Mouse (Mus musculus): ENCODE results near the gene Dennd4b. TPM values are rescaled to one million over a fixed set of nuclear protein-coding genes. Genes with fewer than 3 reads are reported as not detected.

The Dennd4b gene
- polyA plus RNA-seq, 1 experiment from 2014 or later, result 4.0 TPM

DNA sequence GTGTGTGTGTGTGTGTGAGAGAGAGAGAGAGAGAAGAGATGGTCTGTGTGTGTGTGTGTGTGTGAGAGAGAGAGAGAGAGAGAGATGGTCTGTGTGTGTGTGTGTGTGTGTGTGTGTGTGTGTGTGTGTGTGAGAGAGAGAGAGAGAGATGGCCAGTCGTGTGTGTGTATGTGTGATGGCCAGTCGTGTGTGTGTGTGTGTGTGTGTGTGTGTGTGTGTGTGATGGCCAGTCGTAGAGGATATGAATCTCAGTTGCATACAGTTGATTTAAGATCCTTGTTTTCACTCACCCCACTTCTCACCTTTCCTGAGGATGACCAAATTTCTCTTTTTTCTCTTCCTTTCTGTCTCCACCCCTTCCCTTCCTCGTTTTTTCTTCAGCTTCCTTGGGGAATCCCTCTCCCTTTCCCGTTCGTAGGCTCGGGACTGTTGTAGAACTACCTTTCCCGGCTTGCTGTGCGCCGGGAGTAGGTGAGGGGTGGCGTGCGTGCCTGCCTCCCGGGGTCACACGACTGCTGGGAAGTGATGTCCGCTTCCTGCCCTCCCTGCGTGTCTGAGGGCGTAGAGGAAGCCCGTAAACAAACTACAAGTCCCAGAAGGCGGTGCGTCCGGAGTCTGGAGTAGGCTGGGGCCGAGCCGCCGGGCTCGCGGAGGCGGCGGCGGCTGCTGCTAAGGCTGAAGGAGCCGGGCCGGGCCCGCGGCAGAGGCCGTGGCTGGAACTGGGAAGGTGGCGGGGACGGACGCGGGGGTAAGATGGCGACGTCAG lies 11.1 kb upstream of the Dennd4b start, which contains the start of gene Crtc2:
Gene Crtc2, plus strand, starts transcription at position 511 of the 766 bp plus-strand sequence.
- peak within 1 kb of the TSS; percentile 95 for H3K4me3 ChIP-seq (replicated peaks)
- peaks cover 38% of the 10 kb centered on the region for H3K36me3 ChIP-seq
- WGBS, result under 1% methylated on average over 40 of the region's 40 CpGs
- no peaks in the 10 kb centered on the region for H3K9me3 ChIP-seq (replicated peaks)
- peak; percentile 97 for ATAC-seq (ENCODE audit: insufficient number of reproducible peaks, low FRiP score, low TSS enrichment, low read depth)
- H3K9ac ChIP-seq, result peak within 1 kb of the TSS; percentile 82
- no peaks in the 10 kb centered on the region for H3K27me3 ChIP-seq
- H3K4me2 ChIP-seq (replicated peaks), result peak within 1 kb of the TSS; percentile 76
- peak within 1 kb of the TSS; percentile 85 for H3K27ac ChIP-seq (replicated peaks)
- peaks cover 23% of the 10 kb centered on the region for H3K4me1 ChIP-seq

DNA sequence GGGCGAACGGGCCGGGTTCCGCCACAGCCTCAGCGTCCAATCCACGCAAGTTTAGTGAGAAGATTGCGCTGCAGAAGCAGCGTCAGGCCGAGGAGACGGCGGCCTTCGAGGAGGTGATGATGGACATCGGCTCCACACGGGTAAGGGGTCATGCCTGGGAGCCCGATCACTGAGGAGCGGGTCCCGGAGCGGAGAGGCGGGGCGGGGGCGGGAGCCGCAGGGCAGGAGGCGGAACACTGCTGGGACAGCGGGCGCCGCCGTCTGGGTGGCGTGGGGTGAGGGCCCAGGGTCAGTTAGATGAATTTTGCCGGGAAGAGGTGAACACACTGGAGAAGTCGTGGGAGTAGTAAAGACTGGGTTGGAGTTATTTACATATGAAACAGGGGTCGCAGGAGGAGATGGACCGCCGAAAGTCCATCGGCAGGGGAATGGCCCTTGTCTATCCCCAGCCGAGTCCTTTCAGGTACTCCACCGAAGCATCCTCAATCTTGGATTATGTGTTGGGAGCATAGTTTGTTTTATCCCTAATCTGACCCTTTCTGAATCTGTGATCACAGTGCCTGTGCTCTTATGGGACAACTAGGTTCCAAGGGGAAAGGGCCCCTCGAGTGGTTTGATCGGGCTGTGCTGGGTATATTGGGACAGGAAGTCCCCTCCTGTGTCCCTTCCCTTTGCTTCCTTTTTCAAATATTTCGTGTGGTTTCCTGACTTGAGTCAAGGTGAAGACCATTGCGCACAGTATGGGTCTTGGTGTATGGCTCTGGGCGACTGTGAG lies 10.4 kb upstream of the Dennd4b start:
- no peaks in the 10 kb centered on the region for H3K9me3 ChIP-seq (replicated peaks)
- ATAC-seq (ENCODE audit: insufficient number of reproducible peaks, low FRiP score, low TSS enrichment, low read depth), result peak; percentile 63
- peaks cover 45% of the 10 kb centered on the region for H3K36me3 ChIP-seq
- peak overlapping the region; percentile 82 for H3K9ac ChIP-seq
- peak overlapping the region; percentile 76 for H3K4me2 ChIP-seq (replicated peaks)
- H3K4me1 ChIP-seq, result peaks cover 19% of the 10 kb centered on the region
- under 1% methylated on average over 41 of the region's 41 CpGs for WGBS
- H3K4me3 ChIP-seq (replicated peaks), result peak overlapping the region; percentile 95
- peak overlapping the region; percentile 85 for H3K27ac ChIP-seq (replicated peaks)
- H3K27me3 ChIP-seq, result no peaks in the 10 kb centered on the region

DNA sequence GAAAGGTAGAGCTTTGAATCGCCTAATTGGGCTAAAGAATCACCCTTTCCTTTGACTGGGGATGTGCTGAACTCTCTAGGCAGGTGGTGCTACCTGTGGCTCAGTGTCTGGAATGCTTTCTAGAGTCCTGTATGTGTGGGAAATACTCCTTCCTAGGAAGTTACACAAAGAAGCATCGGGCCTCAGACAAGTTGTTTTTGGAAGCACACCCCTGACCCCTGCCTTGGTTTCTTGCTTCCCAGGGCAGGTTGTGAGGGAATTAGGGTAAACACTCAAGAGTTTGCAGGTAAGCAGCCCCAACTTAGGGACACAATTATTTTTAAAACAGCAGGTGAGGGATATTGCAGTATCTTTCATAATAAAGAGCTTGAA lies 9.8 kb upstream of the Dennd4b start:
- no peak for ATAC-seq (ENCODE audit: insufficient number of reproducible peaks, low FRiP score, low TSS enrichment, low read depth)

DNA sequence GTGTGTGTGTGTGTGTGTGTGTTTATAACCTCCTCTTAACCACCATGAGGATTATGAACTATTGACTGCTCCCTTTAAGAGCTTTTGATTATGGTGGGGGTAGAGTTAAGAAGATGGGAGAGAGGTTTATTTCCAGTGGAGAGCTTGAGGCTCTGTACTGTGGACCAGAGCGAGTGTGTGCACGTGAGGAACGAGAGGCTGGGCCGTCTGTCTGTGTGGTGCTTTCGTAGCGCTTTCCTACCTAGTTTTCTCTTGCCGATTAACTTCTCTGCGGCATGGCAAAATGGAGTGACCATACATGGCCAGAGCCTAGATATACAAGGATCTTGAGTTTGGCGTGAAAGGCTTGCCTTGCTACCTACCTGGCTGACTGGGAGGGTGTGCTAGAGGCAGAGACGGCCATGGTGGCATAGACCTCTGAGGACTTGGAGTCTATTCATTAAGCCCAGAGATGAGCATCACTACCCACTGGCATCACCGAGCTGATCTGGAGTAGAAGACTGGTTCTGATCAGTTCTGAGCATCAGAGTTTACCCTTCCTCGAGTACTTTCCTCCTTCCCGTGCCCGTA lies 9.1 kb upstream of the Dennd4b start:
- no peaks in the 10 kb centered on the region for H3K27me3 ChIP-seq
- no peak for ATAC-seq (ENCODE audit: insufficient number of reproducible peaks, low FRiP score, low TSS enrichment, low read depth)
- no peaks in the 10 kb centered on the region for H3K9me3 ChIP-seq (replicated peaks)
- no peak overlapping the region; the same call in 1 of the 2 replicates for H3K4me3 ChIP-seq (replicated peaks)
- H3K4me2 ChIP-seq (replicated peaks), result no peak overlapping the region
- H3K27ac ChIP-seq (replicated peaks), result no peak overlapping the region
- no peak overlapping the region for H3K9ac ChIP-seq
- peaks cover 49% of the 10 kb centered on the region for H3K36me3 ChIP-seq
- H3K4me1 ChIP-seq, result peaks cover 15% of the 10 kb centered on the region
- 91% methylated on average over 14 of the region's 14 CpGs for WGBS

More for the DNA sequence above, 9.8 kb upstream of the Dennd4b start:
- Histone ChIP-seq H3K9ac (peak overlapping the region; percentile 82), H3K36me3 (peaks cover 47% of the 10 kb centered on the region), H3K27me3 (no peaks in the 10 kb centered on the region), H3K4me3 (replicated peaks) (peak overlapping the region; percentile 95), H3K27ac (replicated peaks) (no peak overlapping the region; the same call in 1 of the 2 replicates), H3K4me1 (peaks cover 19% of the 10 kb centered on the region), H3K4me2 (replicated peaks) (peak overlapping the region; percentile 76), H3K9me3 (replicated peaks) (no peaks in the 10 kb centered on the region)
- 13% methylated on average over 2 of the region's 2 CpGs for WGBS

DNA sequence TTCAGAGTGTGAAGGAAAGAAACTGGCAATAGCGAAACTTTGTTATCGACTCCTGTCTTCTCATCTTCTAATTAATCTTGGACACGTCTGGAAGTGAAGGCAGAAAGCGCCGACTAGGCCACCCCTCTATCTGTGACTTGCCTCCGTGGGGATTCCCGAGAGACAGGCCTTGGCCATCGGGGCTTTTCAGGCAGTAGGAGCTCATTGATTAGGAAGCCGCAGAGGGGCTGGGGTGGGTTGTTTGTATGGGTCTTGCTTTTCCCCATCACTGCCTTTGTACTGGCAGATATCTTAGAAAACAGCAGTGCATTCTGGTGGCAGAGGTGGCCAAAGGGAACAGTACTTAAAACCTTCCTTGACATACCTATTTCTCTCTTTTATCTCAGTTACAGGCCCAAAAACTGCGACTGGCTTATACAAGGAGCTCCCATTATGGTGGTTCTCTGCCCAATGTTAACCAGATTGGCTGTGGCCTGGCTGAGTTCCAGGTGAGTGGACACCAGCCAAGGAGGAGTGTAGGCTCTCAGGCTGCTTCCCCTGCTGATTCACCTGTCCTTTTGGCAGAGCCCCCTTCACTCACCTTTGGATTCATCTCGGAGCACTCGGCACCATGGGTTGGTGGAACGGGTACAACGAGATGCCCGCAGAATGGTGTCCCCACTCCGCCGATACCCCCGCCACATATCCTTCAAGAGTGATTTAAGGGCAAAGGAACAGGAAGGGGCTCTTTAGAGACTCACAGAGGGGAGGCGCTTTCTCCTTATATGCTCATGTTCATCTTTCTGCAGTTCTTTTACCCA lies 8.1 kb upstream of the Dennd4b start:
- Histone ChIP-seq H3K27me3 (no peaks in the 10 kb centered on the region), H3K4me3 (replicated peaks) (no peak overlapping the region), H3K36me3 (peaks cover 50% of the 10 kb centered on the region), H3K9me3 (replicated peaks) (no peaks in the 10 kb centered on the region), H3K27ac (replicated peaks) (no peak overlapping the region), H3K9ac (no peak overlapping the region), H3K4me2 (replicated peaks) (no peak overlapping the region), H3K4me1 (peaks cover 12% of the 10 kb centered on the region)
- ATAC-seq (ENCODE audit: insufficient number of reproducible peaks, low FRiP score, low TSS enrichment, low read depth), result no peak
- WGBS, result 94% methylated on average over 19 of the region's 19 CpGs

DNA sequence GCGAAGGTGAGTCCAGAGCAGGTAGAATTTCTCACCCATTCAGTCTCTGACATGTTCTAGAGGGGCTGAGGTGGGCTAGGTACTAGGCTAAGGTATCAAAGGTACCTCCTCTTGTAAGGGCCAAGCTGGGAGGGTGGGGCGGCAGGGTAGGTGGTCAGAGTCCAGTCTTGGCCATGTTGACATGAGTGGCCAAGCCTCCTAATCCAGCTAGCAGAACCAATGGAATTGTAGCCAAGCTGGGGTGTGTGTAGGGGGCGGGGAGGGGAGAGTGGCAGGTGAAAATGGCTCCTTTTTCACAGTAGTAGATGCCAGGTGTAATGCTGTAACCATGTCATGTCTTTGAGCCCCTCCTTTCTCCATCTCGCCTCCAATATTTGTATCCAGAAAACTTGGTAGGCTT lies 6.5 kb upstream of the Dennd4b start:
- Histone ChIP-seq H3K27me3 (no peaks in the 10 kb centered on the region), H3K9ac (no peak overlapping the region), H3K27ac (replicated peaks) (no peak overlapping the region), H3K4me3 (replicated peaks) (no peak overlapping the region), H3K4me1 (peaks cover 12% of the 10 kb centered on the region), H3K36me3 (peaks cover 66% of the 10 kb centered on the region), H3K9me3 (replicated peaks) (no peaks in the 10 kb centered on the region), H3K4me2 (replicated peaks) (no peak overlapping the region)
- WGBS, result 90% methylated on average over 4 of the region's 4 CpGs
- no peak for ATAC-seq (ENCODE audit: insufficient number of reproducible peaks, low FRiP score, low TSS enrichment, low read depth)

DNA sequence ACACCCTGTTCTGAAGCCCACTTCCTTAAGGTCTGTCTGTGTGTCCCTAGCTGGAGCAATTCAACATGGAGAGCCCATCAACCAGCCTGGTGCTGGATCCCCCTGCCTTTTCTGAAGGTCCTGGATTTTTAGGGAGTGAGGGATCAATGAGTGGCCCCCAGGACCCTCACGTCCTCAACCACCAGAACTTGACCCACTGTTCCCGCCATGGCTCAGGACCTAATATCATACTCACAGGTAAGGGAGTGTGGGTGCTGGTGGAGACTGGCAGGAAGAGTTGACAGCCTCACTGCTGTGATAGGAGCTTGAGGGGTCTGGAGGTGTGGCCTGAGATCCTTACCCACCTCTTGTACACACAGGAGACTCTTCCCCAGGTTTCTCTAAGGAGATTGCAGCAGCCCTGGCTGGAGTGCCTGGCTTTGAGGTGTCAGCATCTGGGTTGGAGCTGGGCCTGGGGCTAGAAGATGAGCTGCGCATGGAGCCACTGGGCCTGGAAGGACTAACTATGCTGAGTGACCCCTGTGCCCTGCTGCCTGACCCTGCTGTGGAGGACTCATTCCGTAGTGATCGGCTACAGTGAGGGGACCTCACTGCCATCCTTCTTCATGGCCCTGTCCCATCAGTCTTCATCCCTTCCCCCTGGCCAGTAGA lies 1.7 kb upstream of the Dennd4b start:
- peaks cover 19% of the 10 kb centered on the region for H3K4me1 ChIP-seq
- ATAC-seq (ENCODE audit: insufficient number of reproducible peaks, low FRiP score, low TSS enrichment, low read depth), result no peak
- no peak overlapping the region for H3K27ac ChIP-seq (replicated peaks)
- no peaks in the 10 kb centered on the region for H3K27me3 ChIP-seq
- H3K4me3 ChIP-seq (replicated peaks), result no peak overlapping the region
- no peaks in the 10 kb centered on the region for H3K9me3 ChIP-seq (replicated peaks)
- H3K36me3 ChIP-seq, result peaks cover 61% of the 10 kb centered on the region
- WGBS, result 90% methylated on average over 5 of the region's 5 CpGs
- H3K4me2 ChIP-seq (replicated peaks), result no peak overlapping the region
- H3K9ac ChIP-seq, result no peak overlapping the region

DNA sequence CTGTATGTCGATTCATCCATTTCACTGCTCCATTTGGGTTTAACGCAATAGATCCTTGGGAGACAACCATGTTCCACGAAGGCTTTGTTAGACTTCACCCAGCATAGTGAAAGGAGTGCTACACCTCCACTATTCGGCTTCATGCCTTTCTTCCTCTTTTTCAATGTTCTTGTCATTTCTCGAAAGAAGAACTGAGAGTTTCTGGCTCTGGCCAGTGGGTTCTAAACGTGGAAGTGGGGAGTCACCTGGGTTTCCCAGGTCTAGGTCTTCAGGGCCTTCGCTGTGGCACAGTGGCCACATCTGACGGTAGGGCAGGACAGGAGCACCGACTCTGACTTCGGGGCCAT lies 325 bp upstream of the Dennd4b start:
- peaks cover 19% of the 10 kb centered on the region for H3K4me1 ChIP-seq
- peak overlapping the region; percentile 78 for H3K4me3 ChIP-seq (replicated peaks)
- H3K9me3 ChIP-seq (replicated peaks), result no peaks in the 10 kb centered on the region
- H3K36me3 ChIP-seq, result peaks cover 54% of the 10 kb centered on the region
- no peaks in the 10 kb centered on the region for H3K27me3 ChIP-seq
- WGBS, result 36% methylated on average over 10 of the region's 10 CpGs
- peak overlapping the region; percentile 97 for H3K27ac ChIP-seq (replicated peaks)
- H3K4me2 ChIP-seq (replicated peaks), result peak overlapping the region; percentile 70
- peak overlapping the region; percentile 86; the same call in 1 of the 2 replicates for H3K9ac ChIP-seq
- no peak for ATAC-seq (ENCODE audit: insufficient number of reproducible peaks, low FRiP score, low TSS enrichment, low read depth)

DNA sequence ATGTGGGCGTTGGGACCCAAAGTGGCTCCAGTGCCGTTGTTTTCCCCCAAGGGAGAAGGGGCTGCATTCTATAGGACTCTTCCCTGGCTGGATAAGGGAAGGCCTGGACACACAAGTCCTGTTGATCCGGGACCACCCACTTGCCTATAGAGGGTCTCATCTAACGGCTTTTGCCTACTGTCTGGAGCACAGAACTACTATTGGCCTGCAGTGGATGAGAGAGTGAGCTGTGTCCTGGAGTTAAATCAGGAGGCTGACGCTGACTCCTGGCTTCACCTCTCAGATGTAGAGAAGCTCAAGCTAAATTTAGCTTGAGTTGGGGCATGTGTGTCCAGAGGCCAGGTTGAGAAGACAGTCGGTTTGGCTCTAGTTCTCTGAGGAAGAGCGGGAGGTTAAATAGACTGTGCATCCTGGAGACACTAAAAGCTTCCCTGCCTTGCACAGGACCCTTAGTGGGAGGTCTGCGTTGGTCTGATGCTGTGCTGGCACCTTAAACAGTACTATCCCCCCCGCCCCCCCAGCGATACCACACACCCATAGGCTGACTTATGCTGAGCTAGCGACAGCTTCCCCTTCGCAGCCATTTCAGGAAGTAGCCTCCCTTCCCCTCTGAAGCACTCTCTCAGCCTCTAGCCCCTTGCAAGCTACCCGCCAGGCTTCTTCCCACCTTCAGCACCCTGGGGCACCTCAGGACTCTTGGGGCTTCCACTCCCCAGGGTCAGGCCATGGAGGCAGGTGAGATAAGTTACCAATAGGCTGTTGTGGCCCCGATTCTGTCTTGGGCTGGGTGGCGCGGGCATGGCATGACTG lies 1.2 kb downstream of the Dennd4b start:
- H3K27me3 ChIP-seq, result no peaks in the 10 kb centered on the region
- peaks cover 19% of the 10 kb centered on the region for H3K4me1 ChIP-seq
- H3K9me3 ChIP-seq (replicated peaks), result no peaks in the 10 kb centered on the region
- H3K4me2 ChIP-seq (replicated peaks), result peak overlapping the region; percentile 70
- WGBS, result 23% methylated on average over 16 of the region's 16 CpGs
- 0 out of 2 replicates have a peak, but pooled peaks have one; percentile 3 for ATAC-seq (ENCODE audit: insufficient number of reproducible peaks, low FRiP score, low TSS enrichment, low read depth)
- peak overlapping the region; percentile 78 for H3K4me3 ChIP-seq (replicated peaks)
- H3K9ac ChIP-seq, result peak overlapping the region; percentile 86
- peaks cover 41% of the 10 kb centered on the region for H3K36me3 ChIP-seq
- H3K27ac ChIP-seq (replicated peaks), result peak overlapping the region; percentile 97
